Mouse (Mus musculus) heart, adult 2 months (tissue): ENCODE measurements around the gene Atad3a. TPM values are rescaled to one million over a fixed set of nuclear protein-coding genes. Genes with fewer than 3 reads are reported as not detected.
A peak's percentile ranks its signal among the peaks of the same experiment; 100 is the strongest.
"Not testable (repeated sequence)": the region's sequence is repeated elsewhere in the genome, so short reads cannot be mapped to it uniquely, and the experiment has no call there.

Experiments used
- DNase-seq, 2 experiments: peaks; one replicate each; pipeline ENCODE4 v3.0.0; 2021
- H3K27ac ChIP-seq: fragments of 200-600 bp; 2 replicates; pipeline ENCODE4 v1.8.1; 2022
- H3K27me3 ChIP-seq: fragments of 200-500 bp; 2 replicates; pipeline ENCODE4 v1.6.1; 2012; ENCODE audit warnings: mild to moderate bottlenecking, low read length, inconsistent platforms, mixed read lengths; ENCODE audit not compliant: control insufficient read depth, insufficient read depth
- H3K36me3 ChIP-seq: fragments of 200-500 bp; 2 replicates; pipeline ENCODE4 v1.6.1; 2012; ENCODE audit warnings: low read length, inconsistent platforms; ENCODE audit not compliant: control insufficient read depth, insufficient read depth
- H3K4me1 ChIP-seq: fragments of 200-500 bp; 2 replicates; pipeline ENCODE4 v1.6.1; 2011; ENCODE audit warnings: low read length; ENCODE audit not compliant: control insufficient read depth, insufficient read depth
- H3K4me3 ChIP-seq: fragments of 200-600 bp; 2 replicates; pipeline ENCODE4 v1.8.1; 2022
- H3K79me2 ChIP-seq: fragments of 200-500 bp; replicated peaks from 2 replicates; pipeline ENCODE4 v1.6.1; 2012; ENCODE audit warnings: mild to moderate bottlenecking, inconsistent platforms, low read length, moderate library complexity, mixed read lengths; ENCODE audit not compliant: control insufficient read depth, insufficient read depth
- H3K9ac ChIP-seq: fragments of 200-500 bp; 2 replicates; pipeline ENCODE4 v1.6.1; 2012; ENCODE audit warnings: low read depth, mild to moderate bottlenecking, control low read depth, inconsistent platforms, low read length, mixed read lengths
- CTCF ChIP-seq: fragments of 200-600 bp; IDR thresholded peaks from 2 replicates; pipeline ENCODE4 v1.8.1; 2022; ENCODE audit warnings: antibody characterized with exemption, mild to moderate bottlenecking, moderate library complexity
- EP300 ChIP-seq: fragments of 200-500 bp; IDR thresholded peaks from 2 replicates; pipeline ENCODE4 v1.6.1; 2011; ENCODE audit warnings: low read depth, low read length, control low read depth; ENCODE audit not compliant: insufficient read depth
- POLR2A ChIP-seq: fragments of 200-500 bp; IDR thresholded peaks from 2 replicates; pipeline ENCODE4 v1.6.1; 2011; ENCODE audit warnings: mild to moderate bottlenecking, low read depth, low read length, control low read depth; ENCODE audit not compliant: insufficient read depth
- WGBS: fragments of 180-500 bp; shearing (Covaris S2); methylation state at CpG from one replicate; pipeline ENCODE4 v1.1.7; 2018; 5-methylcytosine and 5-hydroxymethylcytosine counted together
- intact Hi-C: fragments of 180-260 bp; cut with DNase I; formaldehyde crosslinking; loops from one replicate; pipeline ENCODE4 v1.15.1; 2025
- polyA plus RNA-seq: library from polyadenylated mRNA; depleted of rRNA; stranded (reverse); fragments of >200 nt; gene quantifications from 2 replicates; pipeline ENCODE4 v1.2.3, GENCODE M21; 2012
- total RNA-seq, 2 experiments: library from RNA; stranded (reverse); gene quantifications; 2 replicates each; pipeline ENCODE4 v1.2.3; 2021

Gene Atad3a
- total and polyA plus RNA-seq, 3 experiments = 42.3 to 85.4 (median 47.7) TPM

DNA sequence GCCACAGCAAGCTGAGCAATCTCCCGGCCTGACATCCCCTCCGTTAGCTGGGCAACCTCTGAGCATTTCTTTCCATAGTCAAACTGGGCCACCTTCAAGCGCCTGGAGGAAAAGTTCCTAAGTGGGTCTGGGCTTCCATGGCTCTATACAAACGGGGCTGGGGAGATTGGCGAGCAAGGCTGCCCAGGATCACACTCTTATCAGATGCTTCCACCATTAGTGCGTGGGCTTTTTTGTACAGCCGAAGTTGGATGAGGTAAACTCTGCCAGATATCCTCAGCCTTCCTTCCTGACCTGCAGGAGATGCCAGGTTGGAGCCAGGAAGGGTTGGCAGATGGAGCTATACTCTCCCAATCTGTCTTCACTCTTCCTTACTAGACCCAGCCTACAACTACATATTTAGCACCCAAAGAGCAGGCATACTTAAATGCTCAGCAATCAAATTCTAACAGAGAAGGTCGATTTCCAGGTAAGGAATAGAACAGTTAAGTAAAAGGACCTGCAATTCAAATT is 14.8 kb downstream of the Atad3a start:
- Histone ChIP-seq H3K27ac (no peak overlapping the region), H3K9ac (no peak overlapping the region), H3K27me3 (no peaks in the 10 kb centered on the region), H3K4me1 (no peaks in the 10 kb centered on the region), H3K79me2 (no peaks in the 10 kb centered on the region), H3K36me3 (no peaks in the 10 kb centered on the region), H3K4me3 (no peak overlapping the region)
- 68% methylated on average over 8 of the region's 8 CpGs for WGBS
- no peak for DNase-seq
- intact Hi-C loops = no loop called here
- TF ChIP-seq EP300 = no peak
- no peak for TF ChIP-seq CTCF

GRCm38 (mm10) chr4:155745136-155745535 is 15.8 kb downstream of the Atad3a start:
- no peak for DNase-seq
- Histone ChIP-seq H3K9ac (no peak overlapping the region), H3K4me3 (no peak overlapping the region), H3K27ac (no peak overlapping the region), H3K79me2 (no peaks in the 10 kb centered on the region), H3K36me3 (no peaks in the 10 kb centered on the region), H3K27me3 (no peaks in the 10 kb centered on the region), H3K4me1 (no peaks in the 10 kb centered on the region)
- 88% methylated on average over 5 of the region's 5 CpGs for WGBS
- intact Hi-C loops = no loop called here
- TF ChIP-seq EP300 = no peak
- TF ChIP-seq POLR2A = no peak
- no peak for TF ChIP-seq CTCF

GRCm38 (mm10) chr4:155744474-155744873 is 16.4 kb downstream of the Atad3a start:
- Histone ChIP-seq H3K36me3 (no peaks in the 10 kb centered on the region), H3K27me3 (no peaks in the 10 kb centered on the region), H3K9ac (no peak overlapping the region), H3K27ac (no peak overlapping the region), H3K79me2 (no peaks in the 10 kb centered on the region), H3K4me3 (no peak overlapping the region), H3K4me1 (no peaks in the 10 kb centered on the region)
- intact Hi-C loops = no loop called here
- TF ChIP-seq CTCF (no peak), POLR2A (no peak), EP300 (no peak)
- WGBS = 87% methylated on average over 8 of the region's 8 CpGs
- DNase-seq = no peak

DNA sequence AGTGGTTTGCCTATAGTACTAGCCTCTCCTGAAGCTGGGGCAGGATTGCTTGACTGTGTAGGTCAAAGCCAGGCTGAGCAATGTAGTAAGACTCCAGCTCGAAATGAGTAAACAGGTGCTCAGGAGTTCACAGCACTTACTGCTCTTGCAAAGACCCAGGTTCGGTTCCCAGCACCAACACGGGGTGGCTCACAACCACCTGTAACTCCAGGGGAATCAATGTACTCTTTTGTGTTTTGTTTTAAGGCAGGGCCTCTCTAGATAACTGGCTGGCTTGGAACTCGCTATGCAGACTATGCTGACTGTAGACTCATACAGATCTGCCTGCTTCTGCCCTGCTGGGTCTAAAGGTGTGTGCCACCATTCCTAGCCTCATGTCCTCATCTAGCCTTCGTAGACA is 18.2 kb downstream of the Atad3a start:
- H3K79me2 ChIP-seq = no peaks in the 10 kb centered on the region
- H3K4me1 ChIP-seq = no peaks in the 10 kb centered on the region
- TF ChIP-seq EP300 (no peak), POLR2A (no peak), CTCF (no peak)
- H3K36me3 ChIP-seq = no peaks in the 10 kb centered on the region
- H3K4me3 ChIP-seq = no peak overlapping the region
- no peak for DNase-seq
- no peaks in the 10 kb centered on the region for H3K27me3 ChIP-seq
- 92% methylated on average over 5 of the region's 5 CpGs for WGBS
- H3K27ac ChIP-seq = no peak overlapping the region
- no peak overlapping the region for H3K9ac ChIP-seq
- intact Hi-C loops = no loop called here

GRCm38 (mm10) chr4:155740681-155741080 is 20.2 kb downstream of the Atad3a start:
- H3K36me3 ChIP-seq, H3K27me3 ChIP-seq, H3K4me1 ChIP-seq, H3K4me3 ChIP-seq, intact Hi-C loops, H3K27ac ChIP-seq, H3K79me2 ChIP-seq, DNase-seq, H3K9ac ChIP-seq: not testable (repeated sequence)
- WGBS = 82% methylated on average over 10 of the region's 10 CpGs

- no peaks in the 10 kb centered on the region for H3K27me3 ChIP-seq
Measured at GRCm38 (mm10) chr4:155739741-155740636, 20.9 kb downstream of the Atad3a start.

More at GRCm38 (mm10) chr4:155739741-155740636, 20.9 kb downstream of the Atad3a start:
- H3K36me3 ChIP-seq = no peaks in the 10 kb centered on the region
- TF ChIP-seq POLR2A (no peak), CTCF (no peak), EP300 (no peak)
- H3K9ac ChIP-seq = no peak overlapping the region
- peak; percentile 37 to 46 for DNase-seq
- H3K4me3 ChIP-seq = no peak overlapping the region
- 68% methylated on average over 37 of the region's 37 CpGs for WGBS
- no peaks in the 10 kb centered on the region for H3K79me2 ChIP-seq
- no peak overlapping the region for H3K27ac ChIP-seq
- no peaks in the 10 kb centered on the region for H3K4me1 ChIP-seq
- intact Hi-C loops = no loop called here
